Mouse (Mus musculus) gastrocnemius, adult 18-20 months (tissue): ENCODE results near the gene Kif18b. TPM values are rescaled to one million over a fixed set of nuclear protein-coding genes. Genes with fewer than 3 reads are reported as not detected.

Experiments used
- DNase-seq: peaks from one replicate; pipeline ENCODE4 v3.0.0; 2021; ENCODE audit warnings: low spot score
- total RNA-seq, 2 experiments: library from RNA; stranded (reverse); gene quantifications; 2 replicates each; pipeline ENCODE4 v1.2.3; 2021

Gene Kif18b
- total RNA-seq, 2 experiments from 2014 or later = not detected

DNA sequence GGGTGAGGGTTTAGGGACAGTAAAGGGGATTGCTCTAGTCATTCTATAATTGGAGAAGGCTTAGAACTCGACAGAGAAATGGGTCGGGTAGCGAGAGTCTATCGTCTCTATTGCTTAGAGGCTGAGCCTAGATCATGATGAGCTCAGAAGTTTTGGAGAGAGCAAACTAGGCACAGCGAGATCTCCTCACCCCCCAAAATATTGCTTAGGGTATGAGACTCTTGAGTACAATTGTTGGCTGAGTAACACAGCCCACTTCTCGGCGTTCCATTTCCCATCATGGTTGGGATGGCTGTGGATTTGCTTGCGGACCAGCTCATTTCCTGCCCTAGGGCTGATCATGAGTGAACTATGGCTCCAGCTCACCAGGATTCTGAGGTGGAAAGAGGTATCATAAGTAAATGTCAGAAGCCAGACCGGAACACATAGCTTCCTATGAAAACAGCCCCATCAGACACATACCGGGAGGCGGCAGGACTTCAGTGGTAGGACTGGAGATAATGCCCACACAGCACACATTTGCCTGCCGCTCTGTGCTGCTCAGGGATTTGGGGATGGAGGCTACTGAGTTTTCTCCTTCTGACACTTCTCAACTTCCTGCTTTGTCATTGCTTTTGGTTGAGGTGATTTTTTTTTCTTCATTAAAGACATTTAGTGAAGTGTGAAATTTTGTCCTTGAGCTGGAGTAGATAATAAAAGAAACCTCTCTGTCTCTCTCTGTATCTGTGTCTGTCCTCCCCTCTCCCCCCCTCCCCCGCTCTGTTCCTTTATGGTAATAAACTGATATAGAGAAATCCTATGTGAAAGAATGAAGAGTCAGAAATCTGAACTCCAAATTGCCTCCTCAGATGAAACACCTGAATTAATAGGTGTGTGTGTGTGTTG lies 43.4 kb downstream of the Kif18b start:
- no peak for DNase-seq

DNA sequence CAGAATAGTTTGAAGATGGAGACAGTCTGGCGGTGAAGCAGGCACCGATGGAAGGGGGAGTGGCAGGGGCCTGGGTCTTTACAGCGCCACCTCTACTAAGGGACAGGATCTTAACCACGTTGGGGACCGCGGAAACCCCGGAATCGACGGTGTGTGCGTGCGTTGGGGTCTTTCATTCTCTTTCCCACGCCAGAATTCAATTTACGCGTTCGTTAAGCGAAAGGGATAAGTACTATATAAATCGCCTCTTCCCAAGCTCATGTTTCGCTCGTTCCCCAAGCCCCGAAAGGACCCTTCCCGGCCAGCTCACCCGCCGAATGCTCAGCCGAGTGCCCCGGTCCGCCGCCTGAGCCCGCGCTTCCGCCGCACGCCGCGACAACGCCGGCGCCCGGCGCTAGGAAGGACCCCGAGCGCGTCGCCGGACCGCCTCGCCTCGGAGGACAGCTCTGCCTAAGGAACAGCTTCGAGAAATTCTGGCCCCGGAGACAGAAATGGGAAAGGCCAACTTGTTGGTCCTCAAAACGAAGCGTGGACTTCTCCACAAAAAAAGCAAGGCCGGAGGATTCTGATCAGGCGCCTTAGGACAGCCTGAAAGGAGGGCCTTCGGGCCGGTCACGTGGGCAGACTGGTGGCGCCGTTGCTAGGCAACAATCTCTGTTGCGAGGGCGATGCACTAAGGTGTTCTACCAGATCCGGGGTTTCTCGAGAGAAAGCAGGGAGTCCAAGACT lies 44.2 kb downstream of the Kif18b start, which contains the start of the genes Eftud2 and Ccdc103:
Eftud2 (minus strand) TSS at position 401 of the 729 bp plus-strand sequence.
Ccdc103 (plus strand) TSS at position 620 of the 729 bp plus-strand sequence.
- DNase-seq = peak; percentile 95

DNA sequence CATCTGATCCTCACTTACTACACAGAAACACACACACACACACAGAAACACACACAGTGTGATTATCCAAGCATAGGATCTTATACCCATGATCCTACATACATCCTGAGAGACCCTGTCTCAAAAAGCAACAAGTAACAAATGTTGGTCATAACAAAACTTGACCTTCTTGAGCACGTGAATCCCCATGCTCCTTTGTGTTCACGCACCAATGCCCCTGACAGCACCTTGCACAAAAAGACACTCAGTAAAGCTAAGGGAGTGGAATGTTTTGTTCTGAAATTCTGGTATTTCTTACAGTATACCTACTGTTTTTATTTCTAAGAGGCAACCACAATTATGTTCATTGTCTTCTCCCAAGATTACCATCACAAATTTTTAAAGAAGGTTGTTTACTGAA lies 45.4 kb downstream of the Kif18b start:
- no peak for DNase-seq

DNA sequence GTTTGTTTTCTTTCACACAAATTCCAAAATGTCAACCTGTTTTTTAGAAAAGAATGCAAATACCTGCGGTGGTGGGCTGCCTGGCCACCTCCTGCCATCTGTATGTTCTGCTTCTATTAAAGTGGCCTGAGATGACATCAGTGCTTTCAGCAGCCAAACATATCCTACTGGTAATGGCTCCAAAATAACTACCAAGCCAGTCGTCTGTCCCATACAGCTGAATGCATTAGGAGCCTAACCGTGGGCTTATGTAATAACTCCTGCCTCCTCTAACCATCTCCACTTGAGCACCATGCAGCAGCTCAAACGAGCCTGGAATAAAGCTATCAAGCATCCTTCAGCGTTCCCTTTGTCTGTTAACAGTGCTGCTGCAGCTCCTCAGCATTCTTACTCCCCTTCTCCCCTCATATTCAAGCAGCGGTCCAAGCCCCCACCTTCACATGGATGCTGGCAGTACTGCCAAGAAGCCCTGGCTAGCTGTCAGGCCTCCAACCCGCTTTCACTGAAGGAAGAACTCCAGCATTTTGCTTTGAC lies 50.1 kb downstream of the Kif18b start:
- DNase-seq = no peak

DNA sequence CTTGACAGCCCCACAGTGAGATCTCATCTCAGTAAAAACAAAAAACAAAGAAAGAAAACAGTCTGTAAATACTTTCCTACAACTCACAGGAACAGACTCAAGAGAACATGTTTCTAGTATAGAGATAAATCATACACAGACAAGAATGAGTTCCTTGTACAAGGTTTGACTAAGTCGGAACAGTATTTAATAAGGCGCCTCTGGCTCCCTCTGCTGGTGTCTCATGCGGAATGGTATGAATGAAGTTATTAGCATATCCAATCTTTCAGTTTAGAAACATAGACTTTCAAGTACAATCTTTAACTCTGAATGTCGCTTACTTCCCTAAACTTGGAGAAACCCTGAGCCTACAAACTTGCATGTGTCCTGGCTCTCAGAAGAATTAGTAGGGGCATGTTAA lies 60.7 kb downstream of the Kif18b start:
- peak; percentile 66 for DNase-seq

DNA sequence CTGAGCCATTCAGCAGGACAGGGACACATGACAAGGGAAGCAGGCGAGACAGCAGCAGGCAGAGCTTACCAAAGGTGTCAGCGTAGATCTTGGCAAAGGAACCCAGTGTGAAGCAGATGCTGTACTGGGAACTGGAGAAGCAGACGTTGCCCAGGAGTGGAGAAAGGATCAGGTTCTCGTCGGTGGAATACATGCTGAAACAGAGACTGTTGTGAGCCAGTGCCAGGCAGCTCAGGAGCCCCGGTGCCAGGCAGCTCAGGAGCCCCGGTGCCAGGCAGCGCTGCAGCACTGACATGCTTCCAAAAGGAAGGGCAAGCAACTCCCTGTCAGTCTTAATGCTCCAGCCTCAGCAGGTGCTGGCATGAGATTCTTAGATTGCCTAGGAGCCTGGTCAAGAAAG lies 65.0 kb downstream of the Kif18b start:
- DNase-seq = peak; percentile 76

DNA sequence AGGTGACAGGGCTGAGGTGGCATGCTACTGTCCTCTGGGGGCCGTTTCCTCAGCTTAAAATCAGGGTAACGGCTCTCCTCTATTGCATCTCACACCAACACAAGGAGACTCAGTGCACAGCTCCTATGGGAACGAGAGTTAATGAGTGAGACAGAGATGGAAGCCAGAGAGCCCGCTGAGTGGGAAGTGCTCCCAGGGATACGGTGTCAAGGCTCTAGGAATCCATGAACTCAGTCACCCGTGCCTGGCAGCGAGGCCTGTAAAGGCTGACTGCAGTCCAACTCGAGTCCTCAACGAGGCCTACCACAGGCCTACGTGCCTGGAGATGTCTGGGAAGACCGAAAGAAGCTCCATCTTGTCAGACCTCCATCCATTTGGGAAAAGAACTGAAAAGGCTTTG lies 66.0 kb downstream of the Kif18b start:
- DNase-seq = peak; percentile 29

DNA sequence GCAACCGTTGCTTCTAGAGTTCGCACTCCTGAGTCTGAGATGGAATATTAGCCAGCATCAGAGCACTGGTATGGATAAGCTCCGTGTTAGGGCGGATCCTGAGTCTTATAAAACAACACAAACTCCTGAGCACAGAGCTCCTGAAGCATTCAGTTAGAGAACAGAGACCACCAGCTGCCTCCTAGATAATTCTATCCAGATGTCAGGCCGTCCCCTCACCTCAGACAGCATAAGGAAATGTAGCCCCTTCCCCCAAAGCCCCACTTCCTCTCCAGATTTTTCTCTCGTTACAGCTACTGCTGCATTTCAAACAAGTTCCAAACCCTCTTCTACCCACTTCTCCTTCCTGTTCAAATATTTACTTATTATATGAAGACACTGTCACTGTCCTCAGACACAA lies 69.0 kb downstream of the Kif18b start:
- no peak for DNase-seq

Other genes with a start within 250 kb of the Kif18b start
- gene Ccdc43, start 227.3 kb downstream of the Kif18b start, total RNA-seq = 10 to 100 TPM; 74.4 to 79.7 TPM
- under 1 TPM; 0.31 to 0.41 TPM for gene Adam11, start 163.7 kb downstream of the Kif18b start, total RNA-seq
- 1 to 10 TPM; 3.7 to 4.6 TPM for gene Gjc1, start 105.4 kb downstream of the Kif18b start, total RNA-seq
- 1 to 10 TPM; 2.4 to 3.1 TPM for gene Higd1b, start 89.3 kb downstream of the Kif18b start, total RNA-seq
- 10 to 100 TPM; 24.5 to 24.7 TPM for gene Eftud2, start 44.1 kb downstream of the Kif18b start, total RNA-seq
- gene Ccdc103, start 43.9 kb downstream of the Kif18b start, total RNA-seq = not detected
- not detected for gene Fam187a, start 40.0 kb downstream of the Kif18b start, total RNA-seq
- not detected for gene Gfap, start 24.2 kb downstream of the Kif18b start, total RNA-seq
- gene C1ql1, start 21.6 kb upstream of the Kif18b start, total RNA-seq = not detected
- 10 to 100 TPM; 48.5 to 48.7 TPM for gene Nmt1, start 103.1 kb upstream of the Kif18b start, total RNA-seq
- gene Dcakd, start 103.2 kb upstream of the Kif18b start, total RNA-seq = 10 to 100 TPM; 15.2 to 20.3 TPM
- 1 to 10 TPM; 6.9 to 9.4 TPM for gene Plcd3, start 176.5 kb upstream of the Kif18b start, total RNA-seq
- 10 to 100 TPM; 36.1 to 38.9 TPM for gene Acbd4, start 176.6 kb upstream of the Kif18b start, total RNA-seq
- 10 to 100 TPM; 23.3 to 23.6 TPM for gene Hexim1, start 191.1 kb upstream of the Kif18b start, total RNA-seq
- gene Hexim2, start 207.3 kb upstream of the Kif18b start, total RNA-seq = 1 to 10 TPM; 3.3 to 4.4 TPM
- 1 to 10 TPM; 5.1 to 8.1 TPM for gene Fmnl1, start 246.0 kb upstream of the Kif18b start, total RNA-seq